Mouse (Mus musculus): ENCODE data around the gene Cldn34b1. TPM values are rescaled to one million over a fixed set of nuclear protein-coding genes. Genes with fewer than 3 reads are reported as not detected.
"Not testable (repeated sequence)": the region's sequence is repeated elsewhere in the genome, so short reads cannot be mapped to it uniquely, and the experiment has no call there.

Gene Cldn34b1
- polyA plus RNA-seq (2015; fragmentation: Nextera tagmentation; extraction: Ambion mirVana), result not detected in 2 replicates

DNA sequence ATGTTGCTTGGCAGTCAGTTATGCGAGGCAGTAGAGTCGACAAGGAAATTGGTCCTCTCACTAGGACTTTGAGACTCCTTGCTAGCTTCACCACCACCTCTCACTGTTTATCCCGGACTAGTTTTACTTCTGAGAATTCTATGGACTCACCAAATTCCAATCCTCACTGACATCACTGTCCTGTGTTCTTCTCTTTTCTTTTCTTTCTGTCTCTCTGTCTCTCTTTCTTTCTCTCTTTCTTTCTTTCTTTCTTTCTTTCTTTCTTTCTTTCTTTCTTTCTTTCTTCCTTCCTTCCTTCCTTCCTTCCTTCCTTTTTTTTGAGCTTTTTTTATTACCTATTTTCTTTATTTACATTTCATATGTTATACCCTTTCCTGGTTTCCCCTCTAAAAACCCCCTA is at the start of gene Cldn34b1:
Gene Cldn34b1 (minus strand): TSS at position 101 of the 400 bp plus-strand sequence.
- not testable (repeated sequence) for ATAC-seq (ENCODE audit: low FRiP score, low read depth); H3K36me3 ChIP-seq; H3K9me3 ChIP-seq; H3K4me2 ChIP-seq; H3K27me3 ChIP-seq; H3K27ac ChIP-seq (replicated peaks); H3K9ac ChIP-seq; H3K4me3 ChIP-seq; H3K4me1 ChIP-seq (replicated peaks)
- WGBS, result 82% methylated on average over 3 of the region's 3 CpGs

DNA sequence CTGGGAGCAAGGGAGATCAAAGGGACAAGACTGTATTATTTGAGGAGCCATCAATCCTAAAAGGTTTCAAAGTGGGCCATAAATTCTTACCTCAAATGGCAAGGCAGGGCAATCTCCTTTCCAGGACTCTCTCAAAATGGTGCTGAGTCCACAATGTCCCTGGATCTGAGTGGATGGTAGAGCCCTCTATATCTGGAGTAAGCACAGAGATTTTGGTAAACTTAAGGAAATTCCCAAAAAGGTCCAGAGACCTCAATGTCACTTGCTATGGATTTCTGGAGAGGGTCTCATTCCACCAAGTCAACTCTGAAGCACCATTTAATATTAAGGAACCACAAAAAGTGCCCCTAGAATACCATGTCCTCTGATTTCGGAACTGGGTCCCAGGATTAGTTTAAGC is 45.8 kb upstream of the Cldn34b1 start, which contains the start of gene Magea6:
Gene Magea6 (minus strand): TSS at position 101 of the 400 bp plus-strand sequence.
- not testable (repeated sequence) for H3K4me2 ChIP-seq; H3K36me3 ChIP-seq; H3K27me3 ChIP-seq; ATAC-seq (ENCODE audit: low FRiP score, low read depth); H3K9me3 ChIP-seq; H3K9ac ChIP-seq; H3K4me1 ChIP-seq (replicated peaks); H3K27ac ChIP-seq (replicated peaks); H3K4me3 ChIP-seq
- WGBS, result 75% methylated on average over 1 of the region's 1 CpGs

Other genes with a start within 250 kb of the Cldn34b1 start
- gene Magea6, start 45.7 kb upstream of the Cldn34b1 start, polyA plus RNA-seq (2015; fragmentation: Nextera tagmentation; extraction: Ambion mirVana), result not detected in 2 replicates
- not detected in 2 replicates for gene Magea3, start 59.2 kb upstream of the Cldn34b1 start, polyA plus RNA-seq (2015; fragmentation: Nextera tagmentation; extraction: Ambion mirVana)
- gene Magea8, start 105.6 kb upstream of the Cldn34b1 start, polyA plus RNA-seq (2015; fragmentation: Nextera tagmentation; extraction: Ambion mirVana), result not detected in 2 replicates
- gene Magea5, start 172.9 kb upstream of the Cldn34b1 start, polyA plus RNA-seq (2015; fragmentation: Nextera tagmentation; extraction: Ambion mirVana), result not detected in 2 replicates
- gene Magea1, start 199.5 kb upstream of the Cldn34b1 start, polyA plus RNA-seq (2015; fragmentation: Nextera tagmentation; extraction: Ambion mirVana), result not detected in 2 replicates
- not detected in 2 replicates for gene Magea2, start 203.4 kb upstream of the Cldn34b1 start, polyA plus RNA-seq (2015; fragmentation: Nextera tagmentation; extraction: Ambion mirVana)
- not detected in 2 replicates for gene Cldn34b2, start 238.1 kb upstream of the Cldn34b1 start, polyA plus RNA-seq (2015; fragmentation: Nextera tagmentation; extraction: Ambion mirVana)

All from hindbrain, embryonic 15.5 days (tissue).